Mouse (Mus musculus) embryonic facial prominence, embryonic 15.5 days (tissue): ENCODE measurements around the gene Magi1. TPM values are rescaled to one million over a fixed set of nuclear protein-coding genes. Genes with fewer than 3 reads are reported as not detected.

Source experiments
- ATAC-seq: fragments of 200-750 bp; cut with Nextera tagmentation; 2 replicates; pipeline ENCODE4 v1.8.0; 2017; ENCODE audit warnings: low read depth, moderate TSS enrichment; ENCODE audit not compliant: insufficient number of reproducible peaks, low FRiP score, low TSS enrichment
- H3K27ac ChIP-seq: fragments of 300-500 bp; sonication (generic); replicated peaks from 2 replicates; pipeline ENCODE4 v1.5.1; 2015; ENCODE audit warnings: mild to moderate bottlenecking, inconsistent platforms
- H3K27me3 ChIP-seq: fragments of 300-500 bp; sonication (generic); 2 replicates; pipeline ENCODE4 v1.6.1; 2015; ENCODE audit warnings: inconsistent platforms
- H3K36me3 ChIP-seq: fragments of 300-500 bp; sonication (generic); 2 replicates; pipeline ENCODE4 v1.6.1; 2015; ENCODE audit warnings: mild to moderate bottlenecking, inconsistent platforms
- H3K4me1 ChIP-seq: fragments of 300-500 bp; sonication (generic); 2 replicates; pipeline ENCODE4 v1.6.1; 2015; ENCODE audit warnings: inconsistent platforms
- H3K4me2 ChIP-seq: fragments of 300-500 bp; sonication (generic); replicated peaks from 2 replicates; pipeline ENCODE4 v1.6.1; 2015; ENCODE audit warnings: mild to moderate bottlenecking, inconsistent platforms
- H3K4me3 ChIP-seq: fragments of 300-500 bp; sonication (generic); replicated peaks from 2 replicates; pipeline ENCODE4 v1.5.1; 2015; ENCODE audit warnings: mild to moderate bottlenecking, inconsistent platforms
- H3K9ac ChIP-seq: fragments of 300-500 bp; sonication (generic); 2 replicates; pipeline ENCODE4 v1.6.1; 2015; ENCODE audit warnings: inconsistent platforms
- H3K9me3 ChIP-seq: fragments of 300-500 bp; sonication (generic); replicated peaks from 2 replicates; pipeline ENCODE4 v1.6.1; 2016; ENCODE audit warnings: inconsistent platforms
- WGBS: fragments of 180-500 bp; shearing (Covaris S2); methylation state at CpG from one replicate; pipeline ENCODE4 v1.1.7; 2015; 5-methylcytosine and 5-hydroxymethylcytosine counted together
- polyA plus RNA-seq: library from polyadenylated mRNA; unstranded; fragments of >200 nt; fragmentation: Nextera tagmentation; extraction: Ambion mirVana; gene quantifications from 2 replicates; pipeline ENCODE4 v1.2.1, GENCODE M21; 2015

Gene Magi1
- polyA plus RNA-seq, 1 experiment from 2014 or later, result 8.3 TPM

GRCm38 (mm10) chr6:93737083-93737482 lies 546.6 kb downstream of the Magi1 start:
- no peak for ATAC-seq
- H3K4me2 ChIP-seq, result no peak overlapping the region
- no peak overlapping the region for H3K4me3 ChIP-seq
- H3K9ac ChIP-seq, result no peak overlapping the region
- no peaks in the 10 kb centered on the region for H3K9me3 ChIP-seq
- no peak overlapping the region for H3K27ac ChIP-seq
- 0 out of 2 replicates have a peak, but pooled peaks cover 8% of the 10 kb centered on the region for H3K4me1 ChIP-seq
- H3K27me3 ChIP-seq, result no peaks in the 10 kb centered on the region
- H3K36me3 ChIP-seq, result peaks cover 4% of the 10 kb centered on the region; the same call in 1 of the 2 replicates
- WGBS, result 89% methylated on average over 1 of the region's 1 CpGs

GRCm38 (mm10) chr6:93736071-93736470 lies 547.6 kb downstream of the Magi1 start:
- Histone ChIP-seq H3K4me2 (no peak overlapping the region), H3K9me3 (no peaks in the 10 kb centered on the region), H3K4me1 (0 out of 2 replicates have a peak, but pooled peaks cover 8% of the 10 kb centered on the region), H3K27me3 (no peaks in the 10 kb centered on the region), H3K4me3 (no peak overlapping the region), H3K9ac (no peak overlapping the region), H3K27ac (no peak overlapping the region), H3K36me3 (peaks cover 4% of the 10 kb centered on the region; the same call in 1 of the 2 replicates)
- no peak for ATAC-seq
- WGBS, result 90% methylated on average over 3 of the region's 3 CpGs

GRCm38 (mm10) chr6:93733800-93734199 lies 549.9 kb downstream of the Magi1 start:
- H3K27me3 ChIP-seq, result no peaks in the 10 kb centered on the region
- ATAC-seq, result no peak
- H3K4me1 ChIP-seq, result 0 out of 2 replicates have a peak, but pooled peaks cover 2% of the 10 kb centered on the region
- no peaks in the 10 kb centered on the region for H3K9me3 ChIP-seq
- H3K27ac ChIP-seq, result no peak overlapping the region
- WGBS, result 82% methylated on average over 6 of the region's 6 CpGs
- H3K9ac ChIP-seq, result no peak overlapping the region
- H3K4me2 ChIP-seq, result no peak overlapping the region
- H3K4me3 ChIP-seq, result no peak overlapping the region
- peaks cover 4% of the 10 kb centered on the region; the same call in 1 of the 2 replicates for H3K36me3 ChIP-seq

GRCm38 (mm10) chr6:93729702-93730101 lies 554.0 kb downstream of the Magi1 start:
- Histone ChIP-seq H3K9ac (no peak overlapping the region), H3K4me1 (peaks cover 14% of the 10 kb centered on the region), H3K27me3 (no peaks in the 10 kb centered on the region), H3K9me3 (no peaks in the 10 kb centered on the region), H3K36me3 (no peaks in the 10 kb centered on the region), H3K4me3 (no peak overlapping the region), H3K4me2 (no peak overlapping the region), H3K27ac (no peak overlapping the region)
- 54% methylated on average over 8 of the region's 8 CpGs for WGBS
- ATAC-seq, result no peak

GRCm38 (mm10) chr6:93728791-93729190 lies 554.9 kb downstream of the Magi1 start:
- Histone ChIP-seq H3K4me2 (no peak overlapping the region), H3K9ac (no peak overlapping the region), H3K27ac (no peak overlapping the region), H3K36me3 (no peaks in the 10 kb centered on the region), H3K27me3 (no peaks in the 10 kb centered on the region), H3K4me1 (peaks cover 14% of the 10 kb centered on the region), H3K9me3 (no peaks in the 10 kb centered on the region), H3K4me3 (no peak overlapping the region)
- ATAC-seq, result no peak
- 79% methylated on average over 4 of the region's 4 CpGs for whole genome bisulfite sequencing

GRCm38 (mm10) chr6:93727630-93728178 lies 556.0 kb downstream of the Magi1 start:
- peaks cover 18% of the 10 kb centered on the region for H3K4me1 ChIP-seq
- no peak overlapping the region for H3K4me3 ChIP-seq
- 46% methylated on average over 15 of the region's 15 CpGs for WGBS
- no peak overlapping the region for H3K9ac ChIP-seq
- no peaks in the 10 kb centered on the region for H3K36me3 ChIP-seq
- H3K4me2 ChIP-seq, result no peak overlapping the region
- ATAC-seq, result no peak
- no peaks in the 10 kb centered on the region for H3K27me3 ChIP-seq
- H3K9me3 ChIP-seq, result no peaks in the 10 kb centered on the region
- no peak overlapping the region for H3K27ac ChIP-seq

- H3K27ac ChIP-seq, result no peak overlapping the region
- ATAC-seq, result no peak
- no peak overlapping the region for H3K4me3 ChIP-seq
- H3K9me3 ChIP-seq, result no peaks in the 10 kb centered on the region
- no peaks in the 10 kb centered on the region for H3K27me3 ChIP-seq
- H3K4me1 ChIP-seq, result peaks cover 18% of the 10 kb centered on the region
- 52% methylated on average over 7 of the region's 7 CpGs for WGBS
- H3K4me2 ChIP-seq, result no peak overlapping the region
- no peak overlapping the region for H3K9ac ChIP-seq
- H3K36me3 ChIP-seq, result no peaks in the 10 kb centered on the region
These were observed 556.8 kb downstream of the Magi1 start for GRCm38 (mm10) chr6:93726829-93727455.

- Histone ChIP-seq H3K27me3 (no peaks in the 10 kb centered on the region), H3K9ac (no peak overlapping the region), H3K4me3 (no peak overlapping the region), H3K4me1 (peaks cover 18% of the 10 kb centered on the region), H3K4me2 (no peak overlapping the region), H3K36me3 (no peaks in the 10 kb centered on the region), H3K27ac (no peak overlapping the region), H3K9me3 (no peaks in the 10 kb centered on the region)
- 87% methylated on average over 10 of the region's 10 CpGs for WGBS
- no peak for ATAC-seq
These were observed 557.6 kb downstream of the Magi1 start for GRCm38 (mm10) chr6:93726121-93726520.

GRCm38 (mm10) chr6:93724749-93725148 lies 559.0 kb downstream of the Magi1 start:
- Histone ChIP-seq H3K9ac (no peak overlapping the region), H3K27me3 (no peaks in the 10 kb centered on the region), H3K4me2 (no peak overlapping the region), H3K36me3 (no peaks in the 10 kb centered on the region), H3K27ac (no peak overlapping the region), H3K9me3 (no peaks in the 10 kb centered on the region), H3K4me1 (peaks cover 18% of the 10 kb centered on the region), H3K4me3 (no peak overlapping the region)
- ATAC-seq, result no peak
- WGBS, result 73% methylated on average over 7 of the region's 7 CpGs

- Histone ChIP-seq H3K27me3 (no peaks in the 10 kb centered on the region), H3K36me3 (no peaks in the 10 kb centered on the region)
- 41% methylated on average over 2 of the region's 2 CpGs for WGBS
These were observed 560.5 kb downstream of the Magi1 start for GRCm38 (mm10) chr6:93723226-93723625.

GRCm38 (mm10) chr6:93719532-93719931 lies 564.2 kb downstream of the Magi1 start:
- H3K9ac ChIP-seq, result no peak overlapping the region
- no peaks in the 10 kb centered on the region for H3K36me3 ChIP-seq
- 38% methylated on average over 4 of the region's 4 CpGs for WGBS
- peaks cover 7% of the 10 kb centered on the region; the same call in 1 of the 2 replicates for H3K27me3 ChIP-seq
- H3K4me2 ChIP-seq, result no peak overlapping the region
- no peaks in the 10 kb centered on the region for H3K9me3 ChIP-seq
- no peak for ATAC-seq
- no peak overlapping the region for H3K4me3 ChIP-seq
- peaks cover 19% of the 10 kb centered on the region for H3K4me1 ChIP-seq
- H3K27ac ChIP-seq, result no peak overlapping the region

More at GRCm38 (mm10) chr6:93723226-93723625, 560.5 kb downstream of the Magi1 start:
- H3K4me3 ChIP-seq, result no peak overlapping the region
- no peaks in the 10 kb centered on the region for H3K9me3 ChIP-seq
- ATAC-seq, result no peak
- H3K27ac ChIP-seq, result no peak overlapping the region
- no peak overlapping the region for H3K4me2 ChIP-seq
- H3K9ac ChIP-seq, result no peak overlapping the region
- peaks cover 10% of the 10 kb centered on the region for H3K4me1 ChIP-seq

- Histone ChIP-seq H3K4me1 (peaks cover 19% of the 10 kb centered on the region), H3K9ac (no peak overlapping the region), H3K27me3 (peaks cover 7% of the 10 kb centered on the region; the same call in 1 of the 2 replicates), H3K4me3 (no peak overlapping the region), H3K9me3 (no peaks in the 10 kb centered on the region), H3K4me2 (no peak overlapping the region), H3K36me3 (no peaks in the 10 kb centered on the region), H3K27ac (no peak overlapping the region)
- 34% methylated on average over 5 of the region's 5 CpGs for WGBS
- no peak for ATAC-seq
These were observed 565.3 kb downstream of the Magi1 start for GRCm38 (mm10) chr6:93718385-93718784.
